Mouse (Mus musculus): ENCODE measurements at regions not wholly inside any gene's neighbourhood (a gene's known extent, or its start where the extent isn't known, plus 50 kb on each side); places are given as distances from the start of the nearest gene placed in this dataset.

GRCm38 (mm10) chr12:39558491-39558890, 479.3 kb downstream of the Arl4a start:
- Histone ChIP-seq H3K27ac (ENCODE audit: low read length) (no peak overlapping the region), H3K27me3 (replicated peaks; ENCODE audit: control insufficient read depth, insufficient read depth, low read length) (no peaks in the 10 kb centered on the region), H3K4me2 (ENCODE audit: low read depth, low read length) (no peak overlapping the region), H3K4me3 (ENCODE audit: low read length) (no peak overlapping the region), H3K36me3 (ENCODE audit: control insufficient read depth, insufficient read depth, low read length) (no peaks in the 10 kb centered on the region), H3K9ac (ENCODE audit: low read depth, low read length) (no peak overlapping the region), H3K4me1 (ENCODE audit: control insufficient read depth, insufficient read depth, low read length) (no peaks in the 10 kb centered on the region), H3K9me3 (ENCODE audit: control insufficient read depth, low read length) (no peaks in the 10 kb centered on the region)
- no peak for ATAC-seq
- 95% methylated on average over 3 of the region's 3 CpGs for WGBS

- H3K9me3 ChIP-seq (ENCODE audit: control insufficient read depth, low read length), result no peaks in the 10 kb centered on the region
- H3K27ac ChIP-seq (ENCODE audit: low read length), result no peak overlapping the region
- no peak overlapping the region for H3K9ac ChIP-seq (ENCODE audit: low read depth, low read length)
- H3K27me3 ChIP-seq (replicated peaks; ENCODE audit: control insufficient read depth, insufficient read depth, low read length), result no peaks in the 10 kb centered on the region
- no peak for ATAC-seq
- H3K4me1 ChIP-seq (ENCODE audit: control insufficient read depth, insufficient read depth, low read length), result no peaks in the 10 kb centered on the region
- no peak overlapping the region for H3K4me2 ChIP-seq (ENCODE audit: low read depth, low read length)
- no peaks in the 10 kb centered on the region for H3K36me3 ChIP-seq (ENCODE audit: control insufficient read depth, insufficient read depth, low read length)
- H3K4me3 ChIP-seq (ENCODE audit: low read length), result no peak overlapping the region
- WGBS, result 80% methylated on average over 2 of the region's 2 CpGs
These were observed 501.5 kb downstream of the Arl4a start for GRCm38 (mm10) chr12:39536326-39536725.

- H3K9me3 ChIP-seq (ENCODE audit: control insufficient read depth, low read length), result no peaks in the 10 kb centered on the region
- no peaks in the 10 kb centered on the region for H3K36me3 ChIP-seq (ENCODE audit: control insufficient read depth, insufficient read depth, low read length)
- H3K4me2 ChIP-seq (ENCODE audit: low read depth, low read length), result no peak overlapping the region
- no peaks in the 10 kb centered on the region for H3K4me1 ChIP-seq (ENCODE audit: control insufficient read depth, insufficient read depth, low read length)
- H3K27ac ChIP-seq (ENCODE audit: low read length), result no peak overlapping the region
- no peaks in the 10 kb centered on the region for H3K27me3 ChIP-seq (replicated peaks; ENCODE audit: control insufficient read depth, insufficient read depth, low read length)
- no peak overlapping the region for H3K4me3 ChIP-seq (ENCODE audit: low read length)
- no peak overlapping the region for H3K9ac ChIP-seq (ENCODE audit: low read depth, low read length)
- no peak for ATAC-seq
- 61% methylated on average over 4 of the region's 4 CpGs for WGBS
These were observed 509.7 kb downstream of the Arl4a start for GRCm38 (mm10) chr12:39528121-39528520.

- ATAC-seq, result no peak
- Histone ChIP-seq H3K9ac (ENCODE audit: low read depth, low read length) (no peak overlapping the region), H3K4me2 (ENCODE audit: low read depth, low read length) (no peak overlapping the region), H3K4me3 (ENCODE audit: low read length) (no peak overlapping the region), H3K4me1 (ENCODE audit: control insufficient read depth, insufficient read depth, low read length) (no peaks in the 10 kb centered on the region), H3K9me3 (ENCODE audit: control insufficient read depth, low read length) (no peaks in the 10 kb centered on the region), H3K27me3 (replicated peaks; ENCODE audit: control insufficient read depth, insufficient read depth, low read length) (no peaks in the 10 kb centered on the region), H3K27ac (ENCODE audit: low read length) (no peak overlapping the region), H3K36me3 (ENCODE audit: control insufficient read depth, insufficient read depth, low read length) (no peaks in the 10 kb centered on the region)
- 84% methylated on average over 3 of the region's 3 CpGs for WGBS
These were observed 510.6 kb downstream of the Arl4a start for GRCm38 (mm10) chr12:39527216-39527600.

- 65% methylated on average over 6 of the region's 6 CpGs for WGBS
- Histone ChIP-seq H3K27ac (ENCODE audit: low read length) (no peak overlapping the region), H3K4me1 (ENCODE audit: control insufficient read depth, insufficient read depth, low read length) (no peaks in the 10 kb centered on the region), H3K36me3 (ENCODE audit: control insufficient read depth, insufficient read depth, low read length) (no peaks in the 10 kb centered on the region), H3K9me3 (ENCODE audit: control insufficient read depth, low read length) (no peaks in the 10 kb centered on the region), H3K27me3 (replicated peaks; ENCODE audit: control insufficient read depth, insufficient read depth, low read length) (no peaks in the 10 kb centered on the region), H3K9ac (ENCODE audit: low read depth, low read length) (no peak overlapping the region), H3K4me3 (ENCODE audit: low read length) (no peak overlapping the region), H3K4me2 (ENCODE audit: low read depth, low read length) (no peak overlapping the region)
- ATAC-seq, result no peak
These were observed 511.1 kb downstream of the Arl4a start for GRCm38 (mm10) chr12:39526535-39527215.

GRCm38 (mm10) chr12:39515690-39516089, 522.1 kb downstream of the Arl4a start:
- no peaks in the 10 kb centered on the region for H3K27me3 ChIP-seq (replicated peaks; ENCODE audit: control insufficient read depth, insufficient read depth, low read length)
- H3K36me3 ChIP-seq (ENCODE audit: control insufficient read depth, insufficient read depth, low read length), result no peaks in the 10 kb centered on the region
- no peaks in the 10 kb centered on the region for H3K9me3 ChIP-seq (ENCODE audit: control insufficient read depth, low read length)
- H3K4me2 ChIP-seq (ENCODE audit: low read depth, low read length), result no peak overlapping the region
- no peaks in the 10 kb centered on the region for H3K4me1 ChIP-seq (ENCODE audit: control insufficient read depth, insufficient read depth, low read length)
- no peak for ATAC-seq
- WGBS, result 84% methylated on average over 4 of the region's 4 CpGs
- no peak overlapping the region for H3K27ac ChIP-seq (ENCODE audit: low read length)
- H3K9ac ChIP-seq (ENCODE audit: low read depth, low read length), result no peak overlapping the region
- no peak overlapping the region for H3K4me3 ChIP-seq (ENCODE audit: low read length)

- H3K27ac ChIP-seq (ENCODE audit: low read length), result no peak overlapping the region
- WGBS, result 82% methylated on average over 5 of the region's 5 CpGs
- H3K4me1 ChIP-seq (ENCODE audit: control insufficient read depth, insufficient read depth, low read length), result no peaks in the 10 kb centered on the region
- ATAC-seq, result no peak
- H3K9me3 ChIP-seq (ENCODE audit: control insufficient read depth, low read length), result no peaks in the 10 kb centered on the region
- no peak overlapping the region for H3K4me3 ChIP-seq (ENCODE audit: low read length)
- no peaks in the 10 kb centered on the region for H3K27me3 ChIP-seq (replicated peaks; ENCODE audit: control insufficient read depth, insufficient read depth, low read length)
- H3K4me2 ChIP-seq (ENCODE audit: low read depth, low read length), result no peak overlapping the region
- H3K36me3 ChIP-seq (ENCODE audit: control insufficient read depth, insufficient read depth, low read length), result no peaks in the 10 kb centered on the region
- no peak overlapping the region for H3K9ac ChIP-seq (ENCODE audit: low read depth, low read length)
These were observed 527.0 kb downstream of the Arl4a start for GRCm38 (mm10) chr12:39510855-39511254.

- H3K9me3 ChIP-seq (ENCODE audit: control insufficient read depth, low read length), result no peaks in the 10 kb centered on the region
- WGBS, result 24% methylated on average over 13 of the region's 13 CpGs
- H3K27me3 ChIP-seq (replicated peaks; ENCODE audit: control insufficient read depth, insufficient read depth, low read length), result no peaks in the 10 kb centered on the region
- peak; percentile 76 for ATAC-seq
- H3K4me3 ChIP-seq (ENCODE audit: low read length), result no peak overlapping the region
- H3K36me3 ChIP-seq (ENCODE audit: control insufficient read depth, insufficient read depth, low read length), result no peaks in the 10 kb centered on the region
- H3K9ac ChIP-seq (ENCODE audit: low read depth, low read length), result no peak overlapping the region
- no peak overlapping the region for H3K27ac ChIP-seq (ENCODE audit: low read length)
- H3K4me1 ChIP-seq (ENCODE audit: control insufficient read depth, insufficient read depth, low read length), result no peaks in the 10 kb centered on the region
- H3K4me2 ChIP-seq (ENCODE audit: low read depth, low read length), result no peak overlapping the region
These were observed 527.6 kb downstream of the Arl4a start for GRCm38 (mm10) chr12:39510073-39510812.

- Histone ChIP-seq H3K27ac (ENCODE audit: low read length) (no peak overlapping the region), H3K4me3 (ENCODE audit: low read length) (no peak overlapping the region), H3K9ac (ENCODE audit: low read depth, low read length) (no peak overlapping the region), H3K9me3 (ENCODE audit: control insufficient read depth, low read length) (no peaks in the 10 kb centered on the region), H3K4me1 (ENCODE audit: control insufficient read depth, insufficient read depth, low read length) (no peaks in the 10 kb centered on the region), H3K27me3 (replicated peaks; ENCODE audit: control insufficient read depth, insufficient read depth, low read length) (no peaks in the 10 kb centered on the region), H3K4me2 (ENCODE audit: low read depth, low read length) (no peak overlapping the region), H3K36me3 (ENCODE audit: control insufficient read depth, insufficient read depth, low read length) (no peaks in the 10 kb centered on the region)
- no peak for ATAC-seq
- 40% methylated on average over 2 of the region's 2 CpGs for WGBS
These were observed 541.6 kb downstream of the Arl4a start for GRCm38 (mm10) chr12:39496203-39496602.

Measured in intestine, embryonic 16.5 days (tissue).